Mouse (Mus musculus): ENCODE measurements around the gene Dclre1a. TPM values are rescaled to one million over a fixed set of nuclear protein-coding genes. Genes with fewer than 3 reads are reported as not detected.

The Dclre1a gene
- total and polyA plus RNA-seq, 2 experiments, result 3.3 to 13.5 TPM

- peak within 1 kb of the TSS; percentile 95 for H3K9ac ChIP-seq (ENCODE audit: low read depth, low read length)
- no peaks in the 10 kb centered on the region for H3K27me3 ChIP-seq (ENCODE audit: control insufficient read depth, insufficient read depth, low read length)
- H3K4me3 ChIP-seq (ENCODE audit: insufficient read depth, low read depth, low read length), result peak within 1 kb of the TSS; percentile 89
- WGBS, result under 1% methylated on average over 69 of the region's 69 CpGs
- peaks cover 2% of the 10 kb centered on the region; the same call in 1 of the 2 replicates for H3K79me2 ChIP-seq (ENCODE audit: control insufficient read depth, insufficient read depth, low read length)
- TF ChIP-seq CTCF (IDR thresholded peaks at IDR 0.05; ENCODE audit: low read depth, low read length) (no peak), POLR2A (IDR thresholded peaks at IDR 0.05; ENCODE audit: extremely low read depth, insufficient read depth, low read length) (peak; percentile 64; the same call in 1 of the 2 replicates)
- H3K36me3 ChIP-seq (ENCODE audit: control insufficient read depth, insufficient read depth, low read length), result peaks cover 18% of the 10 kb centered on the region; the same call in 1 of the 2 replicates
- H3K4me1 ChIP-seq (ENCODE audit: control insufficient read depth, insufficient read depth, low read length), result peaks cover 9% of the 10 kb centered on the region; the same call in 1 of the 2 replicates
- peak within 1 kb of the TSS; percentile 94 for H3K27ac ChIP-seq (replicated peaks; ENCODE audit: insufficient read depth, low read depth, low read length)
- peak; percentile 92 for DNase-seq (ENCODE audit: extremely low read depth, low read depth, low spot score)
These were observed 409 bp upstream of the Dclre1a start, which contains the start of gene Nhlrc2 for GRCm38 (mm10) chr19:56548230-56549032. Nhlrc2 (plus strand) TSS chr19:56548261.

DNA sequence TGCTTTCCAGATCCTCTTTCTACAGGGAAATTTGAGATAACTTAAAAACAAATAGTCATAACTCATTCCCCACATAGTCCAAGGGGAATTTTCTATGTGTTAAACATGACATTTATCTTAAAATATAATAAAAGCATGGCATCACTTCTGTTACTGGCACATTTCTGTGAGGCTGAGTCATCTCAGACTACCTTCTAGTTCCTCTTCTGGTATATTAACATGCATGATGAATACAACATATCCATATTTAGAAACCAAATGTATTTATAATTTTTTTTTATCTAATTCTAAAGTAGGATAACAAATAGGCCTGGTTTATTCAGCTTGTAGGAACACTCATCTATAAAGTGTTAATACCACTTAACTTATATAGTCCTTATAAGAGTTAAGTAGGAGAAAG is 2.0 kb downstream of the Dclre1a start:
- peaks cover 9% of the 10 kb centered on the region; the same call in 1 of the 2 replicates for H3K4me1 ChIP-seq (ENCODE audit: control insufficient read depth, insufficient read depth, low read length)
- H3K27ac ChIP-seq (replicated peaks; ENCODE audit: insufficient read depth, low read depth, low read length), result no peak overlapping the region
- H3K4me3 ChIP-seq (ENCODE audit: insufficient read depth, low read depth, low read length), result no peak overlapping the region

GRCm38 (mm10) chr19:56544681-56545388 is 3.2 kb downstream of the Dclre1a start:
- Histone ChIP-seq H3K9ac (ENCODE audit: low read depth, low read length) (no peak overlapping the region), H3K4me1 (ENCODE audit: control insufficient read depth, insufficient read depth, low read length) (peaks cover 6% of the 10 kb centered on the region; the same call in 1 of the 2 replicates), H3K27me3 (ENCODE audit: control insufficient read depth, insufficient read depth, low read length) (no peaks in the 10 kb centered on the region), H3K79me2 (ENCODE audit: control insufficient read depth, insufficient read depth, low read length) (no peaks in the 10 kb centered on the region; the same call in 1 of the 2 replicates), H3K36me3 (ENCODE audit: control insufficient read depth, insufficient read depth, low read length) (peaks cover 12% of the 10 kb centered on the region), H3K27ac (replicated peaks; ENCODE audit: insufficient read depth, low read depth, low read length) (no peak overlapping the region), H3K4me3 (ENCODE audit: insufficient read depth, low read depth, low read length) (no peak overlapping the region)
- no peak for DNase-seq (ENCODE audit: extremely low read depth, low read depth, low spot score)
- 94% methylated on average over 13 of the region's 13 CpGs for WGBS
- no peak for TF ChIP-seq POLR2A (IDR thresholded peaks at IDR 0.05; ENCODE audit: extremely low read depth, insufficient read depth, low read length)
- TF ChIP-seq CTCF (IDR thresholded peaks at IDR 0.05; ENCODE audit: low read depth, low read length), result no peak

More for the DNA sequence above, 2.0 kb downstream of the Dclre1a start:
- no peak for TF ChIP-seq POLR2A (IDR thresholded peaks at IDR 0.05; ENCODE audit: extremely low read depth, insufficient read depth, low read length)
- TF ChIP-seq CTCF (IDR thresholded peaks at IDR 0.05; ENCODE audit: low read depth, low read length), result no peak
- no peak overlapping the region for H3K9ac ChIP-seq (ENCODE audit: low read depth, low read length)
- peaks cover 12% of the 10 kb centered on the region for H3K36me3 ChIP-seq (ENCODE audit: control insufficient read depth, insufficient read depth, low read length)
- no peaks in the 10 kb centered on the region; the same call in 1 of the 2 replicates for H3K79me2 ChIP-seq (ENCODE audit: control insufficient read depth, insufficient read depth, low read length)
- DNase-seq (ENCODE audit: extremely low read depth, low read depth, low spot score), result no peak
- no peaks in the 10 kb centered on the region for H3K27me3 ChIP-seq (ENCODE audit: control insufficient read depth, insufficient read depth, low read length)

DNA sequence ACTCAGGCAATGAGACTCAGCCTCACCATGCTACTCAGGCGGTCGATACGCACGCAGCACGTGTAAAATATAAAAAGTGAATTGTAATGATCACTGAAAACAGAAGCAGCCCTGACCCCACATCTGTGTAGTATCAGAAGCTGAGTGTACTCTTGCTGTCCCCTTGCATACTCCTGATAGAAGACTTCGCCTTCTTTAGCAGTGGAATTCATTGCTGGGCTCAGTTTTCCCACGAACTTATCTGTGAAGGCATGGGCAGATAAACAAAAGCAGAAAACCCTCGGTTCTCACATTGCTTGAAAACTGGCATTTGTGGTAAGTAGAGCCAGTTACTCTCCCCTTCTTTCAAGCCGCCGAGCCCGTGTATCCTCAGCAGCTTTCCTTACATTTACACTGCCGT is 4.7 kb downstream of the Dclre1a start:
- Histone ChIP-seq H3K4me1 (ENCODE audit: control insufficient read depth, insufficient read depth, low read length) (peaks cover 3% of the 10 kb centered on the region; the same call in 1 of the 2 replicates), H3K36me3 (ENCODE audit: control insufficient read depth, insufficient read depth, low read length) (peaks cover 17% of the 10 kb centered on the region), H3K27me3 (ENCODE audit: control insufficient read depth, insufficient read depth, low read length) (no peaks in the 10 kb centered on the region), H3K79me2 (ENCODE audit: control insufficient read depth, insufficient read depth, low read length) (no peaks in the 10 kb centered on the region; the same call in 1 of the 2 replicates), H3K9ac (ENCODE audit: low read depth, low read length) (no peak overlapping the region), H3K4me3 (ENCODE audit: insufficient read depth, low read depth, low read length) (no peak overlapping the region), H3K27ac (replicated peaks; ENCODE audit: insufficient read depth, low read depth, low read length) (no peak overlapping the region)
- DNase-seq (ENCODE audit: extremely low read depth, low read depth, low spot score), result no peak
- TF ChIP-seq CTCF (IDR thresholded peaks at IDR 0.05; ENCODE audit: low read depth, low read length) (no peak), POLR2A (IDR thresholded peaks at IDR 0.05; ENCODE audit: extremely low read depth, insufficient read depth, low read length) (no peak)
- 91% methylated on average over 12 of the region's 12 CpGs for WGBS

GRCm38 (mm10) chr19:56535765-56536164 is 12.3 kb downstream of the Dclre1a start:
- H3K27ac ChIP-seq (replicated peaks; ENCODE audit: insufficient read depth, low read depth, low read length), result peak overlapping the region; percentile 33
- H3K4me3 ChIP-seq (ENCODE audit: insufficient read depth, low read depth, low read length), result no peak overlapping the region
- H3K27me3 ChIP-seq (ENCODE audit: control insufficient read depth, insufficient read depth, low read length), result no peaks in the 10 kb centered on the region
- TF ChIP-seq CTCF (IDR thresholded peaks at IDR 0.05; ENCODE audit: low read depth, low read length) (no peak), POLR2A (IDR thresholded peaks at IDR 0.05; ENCODE audit: extremely low read depth, insufficient read depth, low read length) (no peak)
- DNase-seq (ENCODE audit: extremely low read depth, low read depth, low spot score), result no peak
- H3K36me3 ChIP-seq (ENCODE audit: control insufficient read depth, insufficient read depth, low read length), result peaks cover 8% of the 10 kb centered on the region; the same call in 1 of the 2 replicates
- no peaks in the 10 kb centered on the region for H3K79me2 ChIP-seq (ENCODE audit: control insufficient read depth, insufficient read depth, low read length)
- 77% methylated on average over 9 of the region's 9 CpGs for WGBS
- no peak overlapping the region for H3K9ac ChIP-seq (ENCODE audit: low read depth, low read length)
- H3K4me1 ChIP-seq (ENCODE audit: control insufficient read depth, insufficient read depth, low read length), result peaks cover 20% of the 10 kb centered on the region
